Mouse (Mus musculus): ENCODE measurements around the gene Slc8a3. TPM values are rescaled to one million over a fixed set of nuclear protein-coding genes. Genes with fewer than 3 reads are reported as not detected.

Slc8a3 gene
- total and polyA plus RNA-seq, 3 experiments: not detected

GRCm38 (mm10) chr12:81224843-81225242 lies 108.1 kb downstream of the Slc8a3 start:
- DNase-seq (ENCODE audit: low read depth, low spot score): no peak
- H3K79me2 ChIP-seq (ENCODE audit: control insufficient read depth, insufficient read depth, low read length, poor library complexity): no peaks in the 10 kb centered on the region
- TF ChIP-seq HCFC1 (IDR thresholded peaks at IDR 0.05; ENCODE audit: low read depth, low read length) (no peak), MAFK (IDR thresholded peaks at IDR 0.05; ENCODE audit: borderline replicate concordance, low read depth, low read length) (no peak), NELFE (IDR thresholded peaks at IDR 0.05; ENCODE audit: low read depth, low read length) (no peak), POLR2AphosphoS5 (IDR thresholded peaks at IDR 0.05; ENCODE audit: borderline replicate concordance, low read depth, low read length) (no peak), SIN3A (IDR thresholded peaks at IDR 0.05; ENCODE audit: low read length) (no peak), NRF1 (IDR thresholded peaks at IDR 0.05; ENCODE audit: insufficient read depth, low read depth, low read length, poor library complexity, severe bottlenecking) (no peak), E2F4 (IDR thresholded peaks at IDR 0.05; ENCODE audit: borderline replicate concordance, low read depth, low read length) (no peak), ZC3H11A (IDR thresholded peaks at IDR 0.05; ENCODE audit: low read depth, low read length) (no peak), JUND (IDR thresholded peaks at IDR 0.05; ENCODE audit: low read depth, low read length) (no peak), KAT2A (conservative IDR thresholded peaks at IDR 0.05; ENCODE audit: low read depth, low read length) (no peak), POLR2A (IDR thresholded peaks at IDR 0.05; ENCODE audit: control insufficient read depth in 1 of 2, insufficient read depth in 1 of 2, low read depth in 1 of 2, low read length in 2 of 2, poor library complexity in 1 of 2) (no peak), RAD21 (IDR thresholded peaks at IDR 0.05; ENCODE audit: low read depth, low read length) (no peak), CTCF (IDR thresholded peaks at IDR 0.05 in 2 of 3, conservative IDR thresholded peaks at IDR 0.05 in 1 of 3; ENCODE audit: control insufficient read depth in 1 of 3, insufficient read depth in 1 of 3, low read depth in 2 of 3, low read length in 3 of 3, poor library complexity in 1 of 3, severe bottlenecking in 1 of 3) (no peak), MYB (IDR thresholded peaks at IDR 0.05; ENCODE audit: low read depth, low read length) (no peak), GABPA (IDR thresholded peaks at IDR 0.05; ENCODE audit: low read depth, low read length) (no peak), EP300 (IDR thresholded peaks at IDR 0.05; ENCODE audit: low read depth in 1 of 2, low read length in 2 of 2) (no peak), ZNF384 (IDR thresholded peaks at IDR 0.05; ENCODE audit: low read depth, low read length) (no peak)
- no peaks in the 10 kb centered on the region for H3K9me3 ChIP-seq (replicated peaks; ENCODE audit: insufficient read depth, low read length)
- H3K4me3 ChIP-seq (ENCODE audit: control insufficient read depth in 1 of 2, insufficient read depth in 1 of 2, low read depth in 2 of 2, low read length in 2 of 2): no peak overlapping the region
- no peaks in the 10 kb centered on the region for H3K36me3 ChIP-seq (ENCODE audit: control insufficient read depth in 1 of 2, insufficient read depth in 2 of 2, low read length in 2 of 2)
- no peak overlapping the region for H3K9ac ChIP-seq (ENCODE audit: control insufficient read depth, low read depth, low read length, poor library complexity, severe bottlenecking)
- no peaks in the 10 kb centered on the region for H3K4me1 ChIP-seq (ENCODE audit: control insufficient read depth in 1 of 2, insufficient read depth in 2 of 2, low read length in 2 of 2)
- no peak overlapping the region for H3K27ac ChIP-seq (ENCODE audit: control insufficient read depth, low read depth, low read length)
- H3K27me3 ChIP-seq (ENCODE audit: control insufficient read depth in 1 of 2, insufficient read depth in 2 of 2, low read length in 2 of 2): peaks cover 0 to 3% of the 10 kb centered on the region in 2 experiments; a peak in 3 of 4 replicates

- no peak for DNase-seq (ENCODE audit: low read depth, low spot score)
- TF ChIP-seq MYC (IDR thresholded peaks at IDR 0.05; ENCODE audit: low read depth, low read length) (no peak), RAD21 (IDR thresholded peaks at IDR 0.05; ENCODE audit: low read depth, low read length) (no peak), ZMIZ1 (IDR thresholded peaks at IDR 0.05; ENCODE audit: low read depth, low read length) (no peak), JUND (IDR thresholded peaks at IDR 0.05; ENCODE audit: low read depth, low read length) (no peak), NELFE (IDR thresholded peaks at IDR 0.05; ENCODE audit: low read depth, low read length) (no peak), RCOR1 (IDR thresholded peaks at IDR 0.05; ENCODE audit: low read depth, low read length) (no peak), ELF1 (IDR thresholded peaks at IDR 0.05; ENCODE audit: low read depth, low read length) (no peak), GATA1 (IDR thresholded peaks at IDR 0.05; ENCODE audit: low read depth, low read length) (no peak), ZKSCAN1 (IDR thresholded peaks at IDR 0.05; ENCODE audit: low read depth, low read length) (no peak), BHLHE40 (IDR thresholded peaks at IDR 0.05; ENCODE audit: borderline replicate concordance, low read depth, low read length) (no peak), MYB (IDR thresholded peaks at IDR 0.05; ENCODE audit: low read depth, low read length) (no peak), USF1 (IDR thresholded peaks at IDR 0.05; ENCODE audit: low read depth, low read length) (no peak), TBP (IDR thresholded peaks at IDR 0.05; ENCODE audit: low read depth, low read length) (no peak), ZC3H11A (IDR thresholded peaks at IDR 0.05; ENCODE audit: low read depth, low read length) (no peak), MAZ (IDR thresholded peaks at IDR 0.05; ENCODE audit: low read depth, low read length) (no peak), GABPA (IDR thresholded peaks at IDR 0.05; ENCODE audit: low read depth, low read length) (no peak), HCFC1 (IDR thresholded peaks at IDR 0.05; ENCODE audit: low read depth, low read length) (no peak), TAL1 (IDR thresholded peaks at IDR 0.05; ENCODE audit: low read length) (no peak), POLR2A (IDR thresholded peaks at IDR 0.05; ENCODE audit: control insufficient read depth in 1 of 2, insufficient read depth in 1 of 2, low read depth in 1 of 2, low read length in 2 of 2, poor library complexity in 1 of 2) (no peak)
- Histone ChIP-seq H3K4me1 (ENCODE audit: control insufficient read depth in 1 of 2, insufficient read depth in 2 of 2, low read length in 2 of 2) (no peaks in the 10 kb centered on the region), H3K27me3 (ENCODE audit: control insufficient read depth in 1 of 2, insufficient read depth in 2 of 2, low read length in 2 of 2) (peaks cover 2 to 3% of the 10 kb centered on the region in 2 experiments), H3K36me3 (ENCODE audit: control insufficient read depth in 1 of 2, insufficient read depth in 2 of 2, low read length in 2 of 2) (no peaks in the 10 kb centered on the region), H3K9ac (ENCODE audit: control insufficient read depth, low read depth, low read length, poor library complexity, severe bottlenecking) (no peak overlapping the region), H3K9me3 (replicated peaks; ENCODE audit: insufficient read depth, low read length) (no peaks in the 10 kb centered on the region), H3K79me2 (ENCODE audit: control insufficient read depth, insufficient read depth, low read length, poor library complexity) (no peaks in the 10 kb centered on the region), H3K4me3 (ENCODE audit: control insufficient read depth in 1 of 2, insufficient read depth in 1 of 2, low read depth in 2 of 2, low read length in 2 of 2) (no peak overlapping the region), H3K27ac (ENCODE audit: control insufficient read depth, low read depth, low read length) (no peak overlapping the region)
These were observed 109.7 kb downstream of the Slc8a3 start for GRCm38 (mm10) chr12:81223276-81223675.
